Mouse (Mus musculus) myocyte (in vitro differentiated cells): Measurements from ENCODE around the gene Ebf4.

Experiments used
- CEBPB ChIP-seq: IDR thresholded peaks from 2 replicates; pipeline ENCODE4 v1.6.1; 2011; ENCODE audit warnings: mild to moderate bottlenecking, moderate library complexity; ENCODE audit not compliant: poor library complexity, insufficient read depth, severe bottlenecking
- E2F4 ChIP-seq: IDR thresholded peaks from one replicate; pipeline ENCODE4 v1.6.1; 2011; ENCODE audit warnings: mild to moderate bottlenecking, control low read depth, moderate library complexity; ENCODE audit not compliant: insufficient read depth
- MAX ChIP-seq: IDR thresholded peaks from one replicate; pipeline ENCODE4 v1.6.1; 2011; ENCODE audit warnings: low read depth, mild to moderate bottlenecking, control low read depth
- MYOD1 ChIP-seq, 3 experiments: IDR thresholded peaks; one replicate each; pipeline ENCODE4 v1.6.1; 2011; ENCODE audit warnings: control low read depth in 2 of 3, low read depth in 2 of 3, mild to moderate bottlenecking in 2 of 3, moderate library complexity in 1 of 3; ENCODE audit not compliant: insufficient read length in 2 of 3, control insufficient read depth in 1 of 3
- MYOG ChIP-seq, 3 experiments: IDR thresholded peaks; one replicate each; pipeline ENCODE4 v1.6.1; 2011; ENCODE audit warnings: control low read depth in 2 of 3, low read depth in 2 of 3, mild to moderate bottlenecking in 2 of 3; ENCODE audit not compliant: insufficient read length in 2 of 3, control insufficient read depth in 1 of 3, insufficient read depth in 1 of 3
- POLR2A ChIP-seq: IDR thresholded peaks from one replicate; pipeline ENCODE4 v1.6.1; 2011; ENCODE audit warnings: low read depth, mild to moderate bottlenecking, control low read depth, moderate library complexity; ENCODE audit not compliant: insufficient read length
- POLR2AphosphoS2 ChIP-seq: IDR thresholded peaks from one replicate; pipeline ENCODE4 v1.6.1; 2011; ENCODE audit warnings: low read depth, control low read depth; ENCODE audit not compliant: insufficient read length
- SRF ChIP-seq: IDR thresholded peaks from one replicate; pipeline ENCODE4 v1.6.1; 2011; ENCODE audit warnings: low read depth; ENCODE audit not compliant: control insufficient read depth, insufficient read length
- TCF12 ChIP-seq: IDR thresholded peaks from one replicate; pipeline ENCODE4 v1.6.1; 2011; ENCODE audit warnings: mild to moderate bottlenecking, control low read depth; ENCODE audit not compliant: poor library complexity, insufficient read depth, severe bottlenecking
- TCF3 ChIP-seq: IDR thresholded peaks from one replicate; pipeline ENCODE4 v1.6.1; 2011; ENCODE audit warnings: low read depth, control low read depth; ENCODE audit not compliant: insufficient read length
- USF1 ChIP-seq: IDR thresholded peaks from one replicate; pipeline ENCODE4 v1.6.1; 2011; ENCODE audit warnings: low read depth, mild to moderate bottlenecking, control low read depth, moderate library complexity

- no peak for TF ChIP-seq POLR2A
- no peak for TF ChIP-seq MAX
- no peak for TF ChIP-seq TCF12
- no peak for TF ChIP-seq SRF
- TF ChIP-seq TCF3, result no peak
- TF ChIP-seq POLR2AphosphoS2, result no peak
- no peak for TF ChIP-seq USF1
- TF ChIP-seq CEBPB, result no peak
- no peak for TF ChIP-seq E2F4
- TF ChIP-seq MYOD1 (IDR thresholded peaks at IDR 0.05; ENCODE audit: control insufficient read depth in 1 of 3, insufficient read length in 2 of 3, low read depth in 2 of 3), result no peak
- TF ChIP-seq MYOG (IDR thresholded peaks at IDR 0.05; ENCODE audit: control insufficient read depth in 1 of 3, insufficient read depth in 1 of 3, insufficient read length in 2 of 3, low read depth in 2 of 3), result no peak
Observed at GRCm38 (mm10) chr2:130411558-130412495, 116.9 kb downstream of the Ebf4 start.
